Mouse (Mus musculus) spleen, adult 2 months (tissue): ENCODE measurements around the gene Irgm1.

ENCODE experiments used
- CTCF ChIP-seq: fragments of 200-500 bp; IDR thresholded peaks from 2 replicates; pipeline ENCODE4 v1.5.1; 2011; ENCODE audit warnings: mild to moderate bottlenecking, inconsistent platforms; ENCODE audit not compliant: insufficient read depth, insufficient read length, insufficient replicate concordance; ENCODE audit errors: extremely low read depth
- POLR2A ChIP-seq: fragments of 200-500 bp; IDR thresholded peaks from 2 replicates; pipeline ENCODE4 v1.6.1; 2011; ENCODE audit warnings: low read depth, low read length, inconsistent platforms

DNA sequence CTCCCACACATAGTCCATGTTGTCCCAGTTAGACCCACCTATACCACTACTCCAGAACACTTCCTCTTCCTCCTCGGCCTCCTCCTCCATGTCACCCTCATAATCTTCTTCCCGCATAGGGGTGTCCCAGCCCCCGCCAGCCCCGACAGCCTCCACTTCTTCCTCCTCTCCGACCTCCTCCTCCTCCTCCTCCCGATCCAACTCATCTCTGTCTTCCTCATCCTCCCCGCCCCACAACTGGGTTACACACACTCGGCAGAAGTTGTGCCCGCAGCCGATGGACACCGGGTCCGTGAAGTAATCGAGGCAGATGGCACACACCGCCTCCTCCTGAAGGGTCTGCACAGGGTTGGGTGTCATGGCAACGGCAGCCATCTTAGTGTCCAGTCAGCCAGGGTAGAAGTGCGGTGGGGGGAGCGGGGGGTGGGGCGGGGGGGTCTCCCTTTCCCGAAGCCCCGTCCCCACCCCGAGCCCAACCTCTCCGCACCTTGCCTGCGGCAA lies 55.2 kb downstream of the Irgm1 start:
- no peak for TF ChIP-seq POLR2A
- no peak for TF ChIP-seq CTCF
